Mouse (Mus musculus) G1E (cell line): Measurements from ENCODE around the gene Mbd4. TPM values are rescaled to one million over a fixed set of nuclear protein-coding genes. Genes with fewer than 3 reads are reported as not detected.
"Not testable (repeated sequence)": the region's sequence is repeated elsewhere in the genome, so short reads cannot be mapped to it uniquely, and the experiment has no call there.

Source experiments
- ATAC-seq: 2 replicates; pipeline ENCODE4 v1.8.0; 2016; ENCODE audit warnings: mild to moderate bottlenecking; ENCODE audit not compliant: insufficient number of reproducible peaks, poor library complexity, low FRiP score, severe bottlenecking; ENCODE audit errors: extremely low read depth
- DNase-seq: peaks from one replicate; pipeline ENCODE4 v3.0.0; 2012; ENCODE audit warnings: low spot score
- H3K27me3 ChIP-seq: 2 replicates; pipeline ENCODE4 v1.6.1; 2012; ENCODE audit warnings: mild to moderate bottlenecking, low read length, inconsistent platforms; ENCODE audit not compliant: insufficient read depth
- H3K36me3 ChIP-seq: replicated peaks from 2 replicates; pipeline ENCODE3; 2012; ENCODE audit warnings: mild to moderate bottlenecking, inconsistent platforms
- H3K4me1 ChIP-seq: 2 replicates; pipeline ENCODE4 v1.6.1; 2012; ENCODE audit warnings: low read depth, low read length, inconsistent platforms, mixed read lengths; ENCODE audit not compliant: insufficient read depth
- H3K4me3 ChIP-seq: 2 replicates; pipeline ENCODE4 v1.5.1; 2012; ENCODE audit warnings: low read depth, mild to moderate bottlenecking, inconsistent platforms, low read length, moderate library complexity, mixed read lengths
- H3K9me3 ChIP-seq: replicated peaks from 2 replicates; pipeline ENCODE4 v1.6.1; 2012; ENCODE audit warnings: inconsistent platforms
- CTCF ChIP-seq: IDR thresholded peaks from 2 replicates; pipeline ENCODE4 v1.5.1; 2012; ENCODE audit warnings: low read depth, low read length, inconsistent platforms, mixed read lengths
- GATA1 ChIP-seq: IDR thresholded peaks from 2 replicates; pipeline ENCODE4 v1.6.1; 2012; ENCODE audit warnings: borderline replicate concordance, low read length, inconsistent platforms, mixed read lengths
- GATA2 ChIP-seq: IDR thresholded peaks from 2 replicates; pipeline ENCODE4 v1.6.1; 2012; ENCODE audit warnings: low read depth, low read length, inconsistent platforms, borderline replicate concordance
- POLR2AphosphoS5 ChIP-seq: IDR thresholded peaks from 2 replicates; pipeline ENCODE4 v1.6.1; 2012; ENCODE audit warnings: low read depth, low read length, inconsistent platforms; ENCODE audit not compliant: insufficient replicate concordance
- TAL1 ChIP-seq: conservative IDR thresholded peaks from 2 replicates; pipeline ENCODE4 v1.6.1; 2012; ENCODE audit warnings: low read depth, low read length, inconsistent platforms, mixed read lengths
- polyA plus RNA-seq: library from polyadenylated mRNA; stranded (reverse); fragments of >175 nt; gene quantifications from 2 replicates; pipeline ENCODE4 v1.2.3, GENCODE M21; 2012
- total RNA-seq, 2 experiments: library from RNA; stranded (forward) in 1 of 2; stranded (reverse) in 1 of 2; fragments of 200-1000 nt in 1 of 2; fragments of >200 nt in 1 of 2; fragmentation: Nextera tagmentation in 1 of 2; gene quantifications; 2 replicates each; pipeline ENCODE4 v1.2.3; 2014 to 2017

Mbd4 gene
- total and polyA plus RNA-seq, 3 experiments: 1.7 to 25.8 (median 20.1) TPM

DNA sequence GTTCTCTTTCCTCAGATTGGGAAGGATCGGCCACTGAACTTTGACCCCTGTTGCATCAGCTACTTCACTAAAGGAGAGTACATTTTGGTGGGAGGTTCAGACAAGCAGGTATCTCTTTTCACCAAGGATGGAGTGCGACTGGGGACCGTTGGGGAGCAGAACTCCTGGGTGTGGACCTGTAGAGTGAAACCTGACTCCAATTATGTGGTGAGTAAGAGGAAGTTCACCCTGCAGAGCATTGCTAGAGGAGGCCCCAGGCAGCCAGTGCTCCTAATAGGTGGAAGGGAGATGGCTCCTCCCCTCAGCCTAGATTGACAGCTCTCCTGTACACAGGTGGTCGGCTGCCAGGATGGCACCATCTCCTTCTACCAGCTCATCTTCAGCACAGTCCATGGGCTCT lies 33.7 kb upstream of the Mbd4 start:
- no peaks in the 10 kb centered on the region; the same call in 1 of the 2 replicates for H3K27me3 ChIP-seq
- peaks cover 8% of the 10 kb centered on the region for H3K4me1 ChIP-seq
- H3K9me3 ChIP-seq: no peaks in the 10 kb centered on the region
- peak; percentile 60 for ATAC-seq
- no peak overlapping the region for H3K4me3 ChIP-seq
- DNase-seq: peak; percentile 37
- peaks cover 7% of the 10 kb centered on the region for H3K36me3 ChIP-seq
- TF ChIP-seq POLR2AphosphoS5 (no peak), TAL1 (no peak), CTCF (no peak), GATA2 (no peak), GATA1 (no peak)

DNA sequence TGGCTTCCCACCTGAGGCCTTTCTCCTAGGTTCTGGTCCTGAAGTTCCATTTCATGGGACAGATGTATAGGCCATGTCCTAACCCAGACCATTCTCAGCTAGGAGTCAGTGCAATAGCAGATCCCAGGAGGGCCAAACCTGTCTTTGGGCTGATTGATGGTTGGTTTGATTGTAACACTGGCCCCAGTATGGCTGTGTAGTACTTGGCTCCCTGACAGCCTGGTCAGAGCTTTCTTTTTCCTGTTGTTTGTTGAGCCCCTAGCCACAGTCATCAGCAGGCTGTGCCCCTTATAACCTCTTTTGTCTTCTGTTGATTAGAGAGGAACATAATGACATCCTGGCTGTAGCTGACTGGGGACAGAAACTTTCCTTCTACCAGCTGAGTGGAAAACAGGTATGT lies 30.8 kb upstream of the Mbd4 start:
- no peak overlapping the region for H3K4me3 ChIP-seq
- no peak for DNase-seq
- H3K9me3 ChIP-seq: no peaks in the 10 kb centered on the region
- peaks cover 7% of the 10 kb centered on the region for H3K36me3 ChIP-seq
- ATAC-seq: no peak
- no peaks in the 10 kb centered on the region; the same call in 1 of the 2 replicates for H3K27me3 ChIP-seq
- TF ChIP-seq GATA2: no peak
- TF ChIP-seq POLR2AphosphoS5: no peak
- no peak for TF ChIP-seq GATA1
- TF ChIP-seq TAL1: no peak
- no peak for TF ChIP-seq CTCF
- H3K4me1 ChIP-seq: peaks cover 8% of the 10 kb centered on the region

DNA sequence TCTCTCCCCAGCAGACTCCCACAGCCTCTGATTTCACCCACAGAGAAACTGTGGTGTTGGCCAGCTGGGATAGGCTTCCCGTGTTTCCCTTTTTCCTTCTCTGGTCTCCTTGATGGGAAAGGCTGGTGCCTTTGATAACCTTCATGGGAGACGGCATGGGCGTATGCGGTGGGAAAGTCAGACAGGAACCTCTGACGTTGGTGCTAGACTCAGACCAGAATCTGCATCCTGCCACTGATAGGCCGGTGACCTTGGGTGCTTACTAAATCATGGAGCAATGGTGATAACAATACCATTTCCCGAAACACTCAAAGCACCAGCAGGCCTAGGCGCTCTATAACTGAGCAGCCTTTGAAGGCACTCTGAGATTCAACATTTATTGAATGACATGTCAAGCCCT lies 27.6 kb upstream of the Mbd4 start:
- Histone ChIP-seq H3K27me3 (no peaks in the 10 kb centered on the region; the same call in 1 of the 2 replicates), H3K4me1 (no peaks in the 10 kb centered on the region), H3K36me3 (no peaks in the 10 kb centered on the region), H3K4me3 (no peak overlapping the region), H3K9me3 (no peaks in the 10 kb centered on the region)
- TF ChIP-seq CTCF (no peak), GATA2 (no peak), GATA1 (no peak), TAL1 (no peak), POLR2AphosphoS5 (no peak)
- ATAC-seq (no peak), DNase-seq (no peak)

DNA sequence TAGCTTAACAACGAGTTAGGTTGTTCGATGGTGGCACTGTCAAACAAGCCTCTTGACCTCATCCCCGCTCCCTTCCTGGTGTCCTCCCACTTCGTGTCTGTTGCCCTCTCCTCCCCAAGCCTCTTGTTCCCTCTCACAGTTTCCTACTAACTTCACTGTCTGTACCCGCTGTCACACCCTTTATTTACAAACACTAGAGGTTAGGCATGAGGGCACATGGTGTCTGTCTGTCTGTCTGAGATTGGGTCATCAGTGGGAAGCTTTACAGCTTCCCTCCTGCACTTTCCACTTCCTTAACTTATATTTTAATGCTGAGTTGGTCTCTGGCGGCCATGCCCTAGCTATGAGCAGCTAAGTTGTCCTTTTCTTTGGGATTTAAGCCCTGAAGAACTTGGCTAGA lies 26.6 kb upstream of the Mbd4 start:
- Histone ChIP-seq H3K9me3 (no peaks in the 10 kb centered on the region), H3K4me3 (no peak overlapping the region), H3K27me3 (no peaks in the 10 kb centered on the region; the same call in 1 of the 2 replicates), H3K4me1 (no peaks in the 10 kb centered on the region), H3K36me3 (no peaks in the 10 kb centered on the region)
- DNase-seq: no peak
- ATAC-seq: no peak
- TF ChIP-seq GATA1: no peak
- no peak for TF ChIP-seq TAL1

DNA sequence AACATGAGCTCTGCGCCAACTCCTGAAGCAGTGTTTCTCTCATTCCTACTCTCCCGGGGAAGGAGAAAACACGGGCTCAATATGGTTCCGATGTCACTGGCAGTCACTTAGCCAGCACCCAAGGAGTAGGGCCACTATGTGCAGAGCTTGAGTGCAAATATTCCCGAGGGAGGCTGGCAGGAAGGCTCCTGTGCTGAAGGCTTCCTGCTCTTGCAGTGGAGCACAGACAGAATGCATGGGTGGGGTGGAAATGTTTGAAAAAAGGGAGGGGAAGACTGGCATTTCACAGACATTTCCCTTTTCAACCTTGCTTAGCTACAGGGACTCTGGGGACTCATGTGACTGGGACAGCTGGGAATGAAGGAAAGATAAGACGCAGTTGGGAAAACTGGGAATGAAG lies 25.5 kb upstream of the Mbd4 start:
- H3K9me3 ChIP-seq: no peaks in the 10 kb centered on the region
- no peak overlapping the region for H3K4me3 ChIP-seq
- no peaks in the 10 kb centered on the region; the same call in 1 of the 2 replicates for H3K27me3 ChIP-seq
- no peaks in the 10 kb centered on the region for H3K4me1 ChIP-seq
- no peak for TF ChIP-seq POLR2AphosphoS5
- no peak for TF ChIP-seq CTCF
- no peak for TF ChIP-seq GATA2
- no peak for TF ChIP-seq GATA1
- no peak for TF ChIP-seq TAL1
- ATAC-seq: no peak
- H3K36me3 ChIP-seq: no peaks in the 10 kb centered on the region
- DNase-seq: no peak

DNA sequence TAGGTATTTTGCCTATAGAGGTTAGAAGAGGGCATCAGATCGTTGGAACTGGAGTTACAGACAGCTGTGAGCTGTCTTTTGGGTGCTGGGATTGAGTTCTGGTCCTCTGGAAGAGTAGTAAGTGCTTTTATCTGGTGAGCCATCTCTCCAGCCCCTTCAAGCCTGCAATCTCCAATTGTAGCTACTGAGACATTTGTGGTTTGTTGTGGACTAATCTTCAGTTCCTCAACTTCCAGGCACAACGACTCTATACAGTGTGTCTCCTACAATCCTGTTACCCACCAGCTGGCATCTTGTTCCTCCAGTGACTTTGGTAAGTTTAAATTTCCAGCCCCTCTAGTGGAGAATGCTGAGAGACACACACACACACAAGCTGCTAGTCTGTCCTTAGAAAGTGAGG lies 24.1 kb upstream of the Mbd4 start:
- H3K9me3 ChIP-seq: no peaks in the 10 kb centered on the region
- no peak for ATAC-seq
- no peaks in the 10 kb centered on the region for H3K36me3 ChIP-seq
- H3K4me1 ChIP-seq: no peaks in the 10 kb centered on the region
- H3K27me3 ChIP-seq: no peaks in the 10 kb centered on the region
- no peak for TF ChIP-seq GATA2
- H3K4me3 ChIP-seq: no peak overlapping the region
- DNase-seq: no peak

DNA sequence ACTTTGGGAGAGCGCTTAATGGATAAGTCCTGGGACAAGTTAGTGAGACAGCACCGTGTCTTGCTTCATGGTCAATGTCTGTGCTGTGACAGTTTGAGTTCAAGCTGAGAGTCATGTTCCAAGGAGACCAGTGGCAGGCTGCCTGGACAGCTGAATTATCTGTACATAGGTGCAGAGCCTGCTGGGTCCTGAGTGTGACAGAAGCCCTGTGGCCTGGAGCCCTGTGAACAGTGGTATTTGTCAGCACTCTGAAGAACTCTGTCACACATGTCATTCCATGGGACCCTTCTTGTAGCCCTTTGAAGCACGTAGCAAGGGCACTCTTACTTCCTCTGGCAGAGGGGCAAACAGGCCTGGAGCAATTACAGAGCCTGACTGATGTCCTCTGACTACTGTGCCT lies 18.1 kb upstream of the Mbd4 start:
- not testable (repeated sequence) for ATAC-seq, H3K4me1 ChIP-seq

DNA sequence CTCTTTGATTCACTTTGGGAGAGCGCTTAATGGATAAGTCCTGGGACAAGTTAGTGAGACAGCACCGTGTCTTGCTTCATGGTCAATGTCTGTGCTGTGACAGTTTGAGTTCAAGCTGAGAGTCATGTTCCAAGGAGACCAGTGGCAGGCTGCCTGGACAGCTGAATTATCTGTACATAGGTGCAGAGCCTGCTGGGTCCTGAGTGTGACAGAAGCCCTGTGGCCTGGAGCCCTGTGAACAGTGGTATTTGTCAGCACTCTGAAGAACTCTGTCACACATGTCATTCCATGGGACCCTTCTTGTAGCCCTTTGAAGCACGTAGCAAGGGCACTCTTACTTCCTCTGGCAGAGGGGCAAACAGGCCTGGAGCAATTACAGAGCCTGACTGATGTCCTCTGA lies 14.0 kb upstream of the Mbd4 start:
- not testable (repeated sequence) for H3K36me3 ChIP-seq, H3K4me1 ChIP-seq, H3K9me3 ChIP-seq, DNase-seq, ATAC-seq, H3K4me3 ChIP-seq, H3K27me3 ChIP-seq

More for the DNA sequence above, 18.1 kb upstream of the Mbd4 start:
- not testable (repeated sequence) for H3K36me3 ChIP-seq, DNase-seq, H3K27me3 ChIP-seq, H3K9me3 ChIP-seq, H3K4me3 ChIP-seq
